Mouse (Mus musculus): ENCODE results near the gene Amn. TPM values are rescaled to one million over a fixed set of nuclear protein-coding genes. Genes with fewer than 3 reads are reported as not detected.

The Amn gene
- polyA plus RNA-seq, 1 experiment from 2014 or later, result 123 TPM

GRCm38 (mm10) chr12:111303702-111304337, 32.9 kb downstream of the Amn start:
- no peaks in the 10 kb centered on the region for H3K27me3 ChIP-seq (ENCODE audit: insufficient read depth, low read length)
- no peak overlapping the region for H3K9ac ChIP-seq (ENCODE audit: low read depth, low read length)
- 69% methylated on average over 8 of the region's 8 CpGs for WGBS
- no peak for TF ChIP-seq CTCF (IDR thresholded peaks at IDR 0.05; ENCODE audit: low read depth)
- H3K4me2 ChIP-seq (ENCODE audit: low read length), result no peak overlapping the region
- H3K27ac ChIP-seq, result no peak overlapping the region
- H3K4me3 ChIP-seq (replicated peaks; ENCODE audit: low read depth, low read length), result no peak overlapping the region
- no peaks in the 10 kb centered on the region for H3K4me1 ChIP-seq (replicated peaks; ENCODE audit: insufficient read depth, low read length)
- DNase-seq (ENCODE audit: low spot score) (no peak), ATAC-seq (replicated peaks; ENCODE audit: low FRiP score, low read depth) (no peak)
- no peaks in the 10 kb centered on the region for H3K9me3 ChIP-seq (replicated peaks; ENCODE audit: low read length)
- H3K36me3 ChIP-seq (ENCODE audit: insufficient read depth, low read length), result peaks cover 80% of the 10 kb centered on the region

GRCm38 (mm10) chr12:111306821-111307220, 35.9 kb downstream of the Amn start:
- no peak for DNase-seq (ENCODE audit: low spot score)
- Histone ChIP-seq H3K9ac (ENCODE audit: low read depth, low read length) (no peak overlapping the region), H3K4me3 (replicated peaks; ENCODE audit: low read depth, low read length) (no peak overlapping the region), H3K27me3 (ENCODE audit: insufficient read depth, low read length) (no peaks in the 10 kb centered on the region), H3K4me2 (ENCODE audit: low read length) (no peak overlapping the region), H3K27ac (no peak overlapping the region), H3K4me1 (replicated peaks; ENCODE audit: insufficient read depth, low read length) (no peaks in the 10 kb centered on the region), H3K36me3 (ENCODE audit: insufficient read depth, low read length) (peaks cover 81% of the 10 kb centered on the region), H3K9me3 (replicated peaks; ENCODE audit: low read length) (no peaks in the 10 kb centered on the region)
- no peak for TF ChIP-seq CTCF (IDR thresholded peaks at IDR 0.05; ENCODE audit: low read depth)
- ATAC-seq (replicated peaks; ENCODE audit: low FRiP score, low read depth), result no peak
- WGBS, result 73% methylated on average over 8 of the region's 8 CpGs

GRCm38 (mm10) chr12:111309256-111309655, 38.4 kb downstream of the Amn start:
- no peak overlapping the region for H3K27ac ChIP-seq
- no peak overlapping the region for H3K4me3 ChIP-seq (replicated peaks; ENCODE audit: low read depth, low read length)
- ATAC-seq (replicated peaks; ENCODE audit: low FRiP score, low read depth) (no peak), DNase-seq (ENCODE audit: low spot score) (no peak)
- WGBS, result 67% methylated on average over 12 of the region's 12 CpGs
- H3K4me2 ChIP-seq (ENCODE audit: low read length), result no peak overlapping the region
- peaks cover 83% of the 10 kb centered on the region for H3K36me3 ChIP-seq (ENCODE audit: insufficient read depth, low read length)
- no peaks in the 10 kb centered on the region for H3K9me3 ChIP-seq (replicated peaks; ENCODE audit: low read length)
- H3K4me1 ChIP-seq (replicated peaks; ENCODE audit: insufficient read depth, low read length), result no peaks in the 10 kb centered on the region
- TF ChIP-seq CTCF (IDR thresholded peaks at IDR 0.05; ENCODE audit: low read depth), result no peak
- H3K27me3 ChIP-seq (ENCODE audit: insufficient read depth, low read length), result no peaks in the 10 kb centered on the region
- no peak overlapping the region for H3K9ac ChIP-seq (ENCODE audit: low read depth, low read length)

GRCm38 (mm10) chr12:111309931-111310330, 39.0 kb downstream of the Amn start:
- WGBS, result 85% methylated on average over 14 of the region's 14 CpGs
- Histone ChIP-seq H3K4me1 (replicated peaks; ENCODE audit: insufficient read depth, low read length) (no peaks in the 10 kb centered on the region), H3K9me3 (replicated peaks; ENCODE audit: low read length) (no peaks in the 10 kb centered on the region), H3K27ac (no peak overlapping the region), H3K4me2 (ENCODE audit: low read length) (no peak overlapping the region), H3K9ac (ENCODE audit: low read depth, low read length) (no peak overlapping the region), H3K27me3 (ENCODE audit: insufficient read depth, low read length) (no peaks in the 10 kb centered on the region), H3K4me3 (replicated peaks; ENCODE audit: low read depth, low read length) (no peak overlapping the region), H3K36me3 (ENCODE audit: insufficient read depth, low read length) (peaks cover 82% of the 10 kb centered on the region)
- ATAC-seq (replicated peaks; ENCODE audit: low FRiP score, low read depth), result no peak
- TF ChIP-seq CTCF (IDR thresholded peaks at IDR 0.05; ENCODE audit: low read depth), result no peak
- no peak for DNase-seq (ENCODE audit: low spot score)

DNA sequence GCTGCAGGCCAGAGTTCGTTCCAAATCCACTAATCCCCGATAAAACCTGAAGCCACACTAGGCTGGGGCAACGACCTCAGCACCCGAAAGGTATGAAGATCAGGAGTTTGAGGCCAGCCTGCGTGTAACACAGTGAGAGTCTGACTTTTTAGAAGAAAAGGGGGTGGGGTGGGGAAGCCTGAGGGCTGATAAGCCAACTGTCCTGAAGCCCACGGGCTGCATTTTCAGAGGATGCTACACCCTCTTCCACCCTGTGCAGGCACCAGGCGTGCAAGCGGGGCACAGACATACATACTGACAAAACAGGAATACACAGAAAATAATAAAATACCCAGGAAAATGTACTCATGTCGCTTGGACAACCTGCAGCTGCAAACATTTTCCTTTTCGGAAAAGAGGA, 40.9 kb downstream of the Amn start:
- ATAC-seq (replicated peaks; ENCODE audit: low FRiP score, low read depth), result no peak
- Histone ChIP-seq H3K36me3 (ENCODE audit: insufficient read depth, low read length) (peaks cover 80% of the 10 kb centered on the region), H3K4me3 (replicated peaks; ENCODE audit: low read depth, low read length) (no peak overlapping the region), H3K9ac (ENCODE audit: low read depth, low read length) (no peak overlapping the region), H3K4me1 (replicated peaks; ENCODE audit: insufficient read depth, low read length) (no peaks in the 10 kb centered on the region), H3K4me2 (ENCODE audit: low read length) (no peak overlapping the region), H3K27me3 (ENCODE audit: insufficient read depth, low read length) (no peaks in the 10 kb centered on the region), H3K9me3 (replicated peaks; ENCODE audit: low read length) (no peaks in the 10 kb centered on the region), H3K27ac (no peak overlapping the region)
- no peak for TF ChIP-seq CTCF (IDR thresholded peaks at IDR 0.05; ENCODE audit: low read depth)
- 94% methylated on average over 10 of the region's 10 CpGs for WGBS
- DNase-seq (ENCODE audit: low spot score), result no peak

DNA sequence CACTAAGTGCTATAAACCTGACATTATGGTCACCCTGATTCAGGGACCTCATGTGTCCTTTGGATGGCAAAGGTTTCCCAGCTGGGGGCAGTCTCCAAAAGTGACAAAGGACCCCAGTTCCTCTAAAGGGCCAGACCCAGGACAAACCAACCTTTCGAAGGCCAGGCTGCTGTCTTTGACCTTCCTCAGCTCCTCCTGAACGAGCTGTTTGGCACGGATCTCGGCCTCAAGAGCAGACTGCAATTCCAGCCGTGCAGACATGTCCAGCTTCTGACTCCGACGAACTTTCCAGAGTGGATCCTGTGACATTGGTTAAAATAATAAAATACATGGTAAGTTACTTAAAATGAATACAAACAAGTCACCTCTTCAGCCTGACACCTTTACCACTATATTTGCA, 43.4 kb downstream of the Amn start:
- H3K27me3 ChIP-seq (ENCODE audit: insufficient read depth, low read length), result no peaks in the 10 kb centered on the region
- H3K9me3 ChIP-seq (replicated peaks; ENCODE audit: low read length), result no peaks in the 10 kb centered on the region
- WGBS, result 90% methylated on average over 7 of the region's 7 CpGs
- H3K36me3 ChIP-seq (ENCODE audit: insufficient read depth, low read length), result peaks cover 85% of the 10 kb centered on the region
- DNase-seq (ENCODE audit: low spot score) (no peak), ATAC-seq (replicated peaks; ENCODE audit: low FRiP score, low read depth) (no peak)
- no peak for TF ChIP-seq CTCF (IDR thresholded peaks at IDR 0.05; ENCODE audit: low read depth)
- H3K27ac ChIP-seq, result no peak overlapping the region
- H3K4me2 ChIP-seq (ENCODE audit: low read length), result no peak overlapping the region
- H3K4me3 ChIP-seq (replicated peaks; ENCODE audit: low read depth, low read length), result no peak overlapping the region
- no peak overlapping the region for H3K9ac ChIP-seq (ENCODE audit: low read depth, low read length)
- H3K4me1 ChIP-seq (replicated peaks; ENCODE audit: insufficient read depth, low read length), result no peaks in the 10 kb centered on the region

- Histone ChIP-seq H3K4me1 (replicated peaks; ENCODE audit: insufficient read depth, low read length) (no peaks in the 10 kb centered on the region), H3K4me3 (replicated peaks; ENCODE audit: low read depth, low read length) (no peak overlapping the region), H3K4me2 (ENCODE audit: low read length) (no peak overlapping the region), H3K27me3 (ENCODE audit: insufficient read depth, low read length) (no peaks in the 10 kb centered on the region), H3K36me3 (ENCODE audit: insufficient read depth, low read length) (peaks cover 89% of the 10 kb centered on the region), H3K27ac (no peak overlapping the region), H3K9ac (ENCODE audit: low read depth, low read length) (no peak overlapping the region), H3K9me3 (replicated peaks; ENCODE audit: low read length) (no peaks in the 10 kb centered on the region)
- WGBS, result 94% methylated on average over 9 of the region's 9 CpGs
- TF ChIP-seq CTCF (IDR thresholded peaks at IDR 0.05; ENCODE audit: low read depth), result no peak
- DNase-seq (ENCODE audit: low spot score), result no peak
- no peak for ATAC-seq (replicated peaks; ENCODE audit: low FRiP score, low read depth)
Observed at GRCm38 (mm10) chr12:111317694-111318093, 46.8 kb downstream of the Amn start.
